Mouse (Mus musculus) forebrain, embryonic 11.5 days (tissue): ENCODE data around the gene Swsap1. TPM values are rescaled to one million over a fixed set of nuclear protein-coding genes. Genes with fewer than 3 reads are reported as not detected.

ENCODE experiments used
- ATAC-seq: fragments of 200-750 bp; cut with Nextera tagmentation; replicated peaks from 2 replicates; pipeline ENCODE4 v1.8.0; 2017; ENCODE audit warnings: moderate TSS enrichment; ENCODE audit not compliant: low FRiP score
- DNase-seq: peaks from one replicate; pipeline ENCODE4 v3.0.0-alpha.2; 2017; ENCODE audit warnings: low spot score
- H3K27ac ChIP-seq: fragments of 300-500 bp; sonication (generic); 2 replicates; pipeline ENCODE4 v1.5.1; 2014; ENCODE audit warnings: low read depth, low read length
- H3K27me3 ChIP-seq: fragments of 300-500 bp; sonication (generic); 2 replicates; pipeline ENCODE4 v1.6.1; 2014; ENCODE audit warnings: mild to moderate bottlenecking, low read length, mixed read lengths; ENCODE audit not compliant: control insufficient read depth, insufficient read depth
- H3K36me3 ChIP-seq: fragments of 300-500 bp; sonication (generic); 2 replicates; pipeline ENCODE4 v1.6.1; 2014; ENCODE audit warnings: mild to moderate bottlenecking, low read length, moderate library complexity, mixed read lengths; ENCODE audit not compliant: control insufficient read depth, insufficient read depth
- H3K4me1 ChIP-seq: fragments of 300-500 bp; sonication (generic); replicated peaks from 2 replicates; pipeline ENCODE4 v1.6.1; 2014; ENCODE audit warnings: low read length, mixed read lengths; ENCODE audit not compliant: control insufficient read depth, insufficient read depth
- H3K4me2 ChIP-seq: fragments of 300-500 bp; sonication (generic); 2 replicates; pipeline ENCODE4 v1.6.1; 2014; ENCODE audit warnings: low read depth, mild to moderate bottlenecking, low read length, moderate library complexity, mixed read lengths; ENCODE audit not compliant: severe bottlenecking
- H3K4me3 ChIP-seq: fragments of 300-500 bp; sonication (generic); 2 replicates; pipeline ENCODE4 v1.5.1; 2014; ENCODE audit warnings: low read depth, low read length
- H3K9ac ChIP-seq: fragments of 300-500 bp; sonication (generic); 2 replicates; pipeline ENCODE4 v1.6.1; 2014; ENCODE audit warnings: low read length
- H3K9me3 ChIP-seq: fragments of 300-500 bp; sonication (generic); 2 replicates; pipeline ENCODE4 v1.6.1; 2016; ENCODE audit warnings: low read length, mixed read lengths; ENCODE audit not compliant: control insufficient read depth
- WGBS: fragments of 180-500 bp; shearing (Covaris S2); extraction: QIAGEN DNeasy Blood & Tissue Kit; methylation state at CpG from one replicate; pipeline ENCODE4 v1.1.7; 2014; 5-methylcytosine and 5-hydroxymethylcytosine counted together
- polyA plus RNA-seq: library from polyadenylated mRNA; unstranded; fragments of >200 nt; fragmentation: Nextera tagmentation; extraction: Ambion mirVana; gene quantifications from 2 replicates; pipeline ENCODE4 v1.2.1, GENCODE M21; 2014

Gene Swsap1
- polyA plus RNA-seq, 1 experiment from 2014 or later: 18.5 TPM

GRCm38 (mm10) chr9:21954635-21955034, 920 bp upstream of the Swsap1 start:
- no peak overlapping the region for H3K27ac ChIP-seq
- H3K27me3 ChIP-seq: peaks cover 4% of the 10 kb centered on the region
- H3K4me2 ChIP-seq: peak overlapping the region; percentile 61; the same call in 1 of the 2 replicates
- no peaks in the 10 kb centered on the region for H3K9me3 ChIP-seq
- DNase-seq (no peak), ATAC-seq (no peak)
- 80% methylated on average over 3 of the region's 3 CpGs for WGBS
- peaks cover 6% of the 10 kb centered on the region; the same call in 1 of the 2 replicates for H3K4me1 ChIP-seq
- H3K4me3 ChIP-seq: no peak overlapping the region
- no peaks in the 10 kb centered on the region for H3K36me3 ChIP-seq
- no peak overlapping the region for H3K9ac ChIP-seq

GRCm38 (mm10) chr9:21955225-21955569, 358 bp upstream of the Swsap1 start:
- H3K36me3 ChIP-seq: no peaks in the 10 kb centered on the region
- H3K4me2 ChIP-seq: peak overlapping the region; percentile 61
- DNase-seq (no peak), ATAC-seq (peak; percentile 66)
- peaks cover 6% of the 10 kb centered on the region; the same call in 1 of the 2 replicates for H3K4me1 ChIP-seq
- H3K4me3 ChIP-seq: peak overlapping the region; percentile 73
- WGBS: 2% methylated on average over 18 of the region's 18 CpGs
- peak overlapping the region; percentile 89 for H3K9ac ChIP-seq
- H3K9me3 ChIP-seq: no peaks in the 10 kb centered on the region
- peak overlapping the region; percentile 80; the same call in 1 of the 2 replicates for H3K27ac ChIP-seq
- peaks cover 7% of the 10 kb centered on the region for H3K27me3 ChIP-seq

GRCm38 (mm10) chr9:21958372-21958771, 2.8 kb downstream of the Swsap1 start:
- H3K36me3 ChIP-seq: no peaks in the 10 kb centered on the region
- no peak overlapping the region for H3K4me2 ChIP-seq
- whole genome bisulfite sequencing: 85% methylated on average over 5 of the region's 5 CpGs
- H3K27ac ChIP-seq: no peak overlapping the region
- peaks cover 38% of the 10 kb centered on the region for H3K27me3 ChIP-seq
- H3K9me3 ChIP-seq: no peaks in the 10 kb centered on the region
- H3K4me3 ChIP-seq: no peak overlapping the region
- no peak overlapping the region for H3K9ac ChIP-seq
- ATAC-seq: no peak
- peaks cover 9% of the 10 kb centered on the region; the same call in 1 of the 2 replicates for H3K4me1 ChIP-seq
- no peak for DNase-seq

GRCm38 (mm10) chr9:21959244-21959643, 3.7 kb downstream of the Swsap1 start:
- no peak overlapping the region for H3K4me2 ChIP-seq
- H3K27me3 ChIP-seq: peaks cover 45% of the 10 kb centered on the region
- 88% methylated on average over 7 of the region's 7 CpGs for WGBS
- ATAC-seq (no peak), DNase-seq (no peak)
- H3K9ac ChIP-seq: no peak overlapping the region
- no peak overlapping the region for H3K4me3 ChIP-seq
- H3K27ac ChIP-seq: no peak overlapping the region
- no peaks in the 10 kb centered on the region for H3K36me3 ChIP-seq
- H3K9me3 ChIP-seq: no peaks in the 10 kb centered on the region
- peaks cover 9% of the 10 kb centered on the region; the same call in 1 of the 2 replicates for H3K4me1 ChIP-seq

GRCm38 (mm10) chr9:21960135-21960534, 4.6 kb downstream of the Swsap1 start:
- H3K27ac ChIP-seq: no peak overlapping the region

GRCm38 (mm10) chr9:21960558-21961208, 5.1 kb downstream of the Swsap1 start:
- peaks cover 45% of the 10 kb centered on the region for H3K27me3 ChIP-seq
- H3K9me3 ChIP-seq: no peaks in the 10 kb centered on the region
- WGBS: 8% methylated on average over 26 of the region's 26 CpGs
- DNase-seq (no peak), ATAC-seq (no peak)
- no peaks in the 10 kb centered on the region for H3K36me3 ChIP-seq
- H3K27ac ChIP-seq: no peak overlapping the region
- peak overlapping the region; percentile 29; the same call in 1 of the 2 replicates for H3K4me3 ChIP-seq
- no peak overlapping the region for H3K9ac ChIP-seq
- H3K4me2 ChIP-seq: 0 out of 2 replicates have a peak overlapping the region, but pooled peaks have one; percentile 12
- H3K4me1 ChIP-seq: peaks cover 9% of the 10 kb centered on the region; the same call in 1 of the 2 replicates

More at GRCm38 (mm10) chr9:21960135-21960534, 4.6 kb downstream of the Swsap1 start:
- Histone ChIP-seq H3K4me3 (no peak overlapping the region; the same call in 1 of the 2 replicates), H3K9me3 (no peaks in the 10 kb centered on the region), H3K9ac (no peak overlapping the region), H3K27me3 (peaks cover 45% of the 10 kb centered on the region), H3K36me3 (no peaks in the 10 kb centered on the region), H3K4me2 (0 out of 2 replicates have a peak overlapping the region, but pooled peaks have one; percentile 12), H3K4me1 (peaks cover 9% of the 10 kb centered on the region; the same call in 1 of the 2 replicates)
- no peak for DNase-seq
- ATAC-seq: no peak
- WGBS: 54% methylated on average over 9 of the region's 9 CpGs

GRCm38 (mm10) chr9:21961366-21961980, 5.9 kb downstream of the Swsap1 start:
- H3K27ac ChIP-seq: no peak overlapping the region
- no peaks in the 10 kb centered on the region for H3K9me3 ChIP-seq
- peaks cover 6% of the 10 kb centered on the region; the same call in 1 of the 2 replicates for H3K4me1 ChIP-seq
- DNase-seq: no peak
- peak overlapping the region; percentile 29 for H3K4me3 ChIP-seq
- peak overlapping the region; percentile 21; the same call in 1 of the 2 replicates for H3K9ac ChIP-seq
- H3K27me3 ChIP-seq: peaks cover 45% of the 10 kb centered on the region
- WGBS: 1% methylated on average over 35 of the region's 35 CpGs
- no peak for ATAC-seq
- peak overlapping the region; percentile 61 for H3K4me2 ChIP-seq
- no peaks in the 10 kb centered on the region for H3K36me3 ChIP-seq

- Histone ChIP-seq H3K9ac (peak overlapping the region; percentile 47; the same call in 1 of the 2 replicates), H3K4me2 (peak overlapping the region; percentile 61), H3K27me3 (peaks cover 45% of the 10 kb centered on the region), H3K4me1 (peaks cover 5% of the 10 kb centered on the region; the same call in 1 of the 2 replicates), H3K9me3 (no peaks in the 10 kb centered on the region), H3K36me3 (no peaks in the 10 kb centered on the region), H3K27ac (no peak overlapping the region), H3K4me3 (peak overlapping the region; percentile 29)
- 0 out of 2 replicates have a peak, but pooled peaks have one; percentile 34 for ATAC-seq
- no peak for DNase-seq
- WGBS: 0% methylated on average over 15 of the region's 15 CpGs
These were observed 6.5 kb downstream of the Swsap1 start for GRCm38 (mm10) chr9:21962010-21962409.
